Mouse (Mus musculus): Measurements from ENCODE around the gene Ocln. TPM values are rescaled to one million over a fixed set of nuclear protein-coding genes. Genes with fewer than 3 reads are reported as not detected.
"Not testable (repeated sequence)": the region's sequence is repeated elsewhere in the genome, so short reads cannot be mapped to it uniquely, and the experiment has no call there.

The Ocln gene
- polyA plus RNA-seq, 1 experiment from 2014 or later, result 3.8 TPM

GRCm38 (mm10) chr13:100461336-100461735, 91.2 kb downstream of the Ocln start:
- peaks cover 40% of the 10 kb centered on the region for H3K36me3 ChIP-seq
- no peaks in the 10 kb centered on the region for H3K27me3 ChIP-seq
- WGBS, result 63% methylated on average over 3 of the region's 3 CpGs
- no peak for ATAC-seq (ENCODE audit: low FRiP score, low read depth)
- H3K9ac ChIP-seq, result no peak overlapping the region
- H3K4me1 ChIP-seq, result no peaks in the 10 kb centered on the region
- H3K27ac ChIP-seq, result no peak overlapping the region
- no peak overlapping the region for H3K4me3 ChIP-seq
- H3K9me3 ChIP-seq, result no peaks in the 10 kb centered on the region
- H3K4me2 ChIP-seq (replicated peaks), result no peak overlapping the region

GRCm38 (mm10) chr13:100452415-100453127, 99.9 kb downstream of the Ocln start, which contains the start of gene Naip1:
Naip1 (minus strand) TSS chr13:100452869.
- not testable (repeated sequence) for H3K27me3 ChIP-seq; H3K9me3 ChIP-seq; H3K9ac ChIP-seq; H3K27ac ChIP-seq; H3K4me3 ChIP-seq; H3K4me1 ChIP-seq; H3K4me2 ChIP-seq (replicated peaks); ATAC-seq (ENCODE audit: low FRiP score, low read depth); H3K36me3 ChIP-seq
- 79% methylated on average over 8 of the region's 8 CpGs for WGBS

GRCm38 (mm10) chr13:100449495-100449894, 103.0 kb downstream of the Ocln start:
- H3K4me1 ChIP-seq, result no peaks in the 10 kb centered on the region
- H3K4me3 ChIP-seq, result no peak overlapping the region
- H3K27ac ChIP-seq, result no peak overlapping the region
- no peak overlapping the region for H3K4me2 ChIP-seq (replicated peaks)
- WGBS, result 87% methylated on average over 1 of the region's 1 CpGs
- no peaks in the 10 kb centered on the region for H3K27me3 ChIP-seq
- no peak overlapping the region for H3K9ac ChIP-seq
- H3K9me3 ChIP-seq, result no peaks in the 10 kb centered on the region
- no peaks in the 10 kb centered on the region for H3K36me3 ChIP-seq
- no peak for ATAC-seq (ENCODE audit: low FRiP score, low read depth)

Other genes starting within 250 kb of the Ocln start
- gene Naip6, start 235.0 kb downstream of the Ocln start, polyA plus RNA-seq (2015; fragmentation: Nextera tagmentation; extraction: Ambion mirVana), result 0.09 and 0.10 TPM in 2 replicates
- 0.04 TPM in 1 of 2 replicates, not detected in the other for gene Naip1, start 99.8 kb downstream of the Ocln start, polyA plus RNA-seq (2015; fragmentation: Nextera tagmentation; extraction: Ambion mirVana)
- gene Gtf2h2, start 60.1 kb downstream of the Ocln start, polyA plus RNA-seq (2015; fragmentation: Nextera tagmentation; extraction: Ambion mirVana), result 86.0 and 93.9 TPM in 2 replicates
- gene Marveld2, start 64.3 kb upstream of the Ocln start, polyA plus RNA-seq (2015; fragmentation: Nextera tagmentation; extraction: Ambion mirVana), result 4.0 TPM in 2 replicates
- 282 and 298 TPM in 2 replicates for gene Ak6, start 98.3 kb upstream of the Ocln start, polyA plus RNA-seq (2015; fragmentation: Nextera tagmentation; extraction: Ambion mirVana)
- gene Rad17, start 98.3 kb upstream of the Ocln start, polyA plus RNA-seq (2015; fragmentation: Nextera tagmentation; extraction: Ambion mirVana), result 24.5 and 26.2 TPM in 2 replicates
- gene Taf9, start 98.9 kb upstream of the Ocln start, polyA plus RNA-seq (2015; fragmentation: Nextera tagmentation; extraction: Ambion mirVana), result 18.4 and 18.9 TPM in 2 replicates
- gene Ccdc125, start 117.0 kb upstream of the Ocln start, polyA plus RNA-seq (2015; fragmentation: Nextera tagmentation; extraction: Ambion mirVana), result 4.8 and 5.2 TPM in 2 replicates
- 109 and 112 TPM in 2 replicates for gene Cdk7, start 178.2 kb upstream of the Ocln start, polyA plus RNA-seq (2015; fragmentation: Nextera tagmentation; extraction: Ambion mirVana)
- 100.0 and 102 TPM in 2 replicates for gene Mrps36, start 191.9 kb upstream of the Ocln start, polyA plus RNA-seq (2015; fragmentation: Nextera tagmentation; extraction: Ambion mirVana)
- 40.2 and 40.7 TPM in 2 replicates for gene Cenph, start 223.2 kb upstream of the Ocln start, polyA plus RNA-seq (2015; fragmentation: Nextera tagmentation; extraction: Ambion mirVana)
- 241 and 246 TPM in 2 replicates for gene Ccnb1, start 233.9 kb upstream of the Ocln start, polyA plus RNA-seq (2015; fragmentation: Nextera tagmentation; extraction: Ambion mirVana)